Mouse (Mus musculus) CH12.LX (cell line): ENCODE data around the gene Emg1. TPM values are rescaled to one million over a fixed set of nuclear protein-coding genes. Genes with fewer than 3 reads are reported as not detected.

Source experiments
- DNase-seq: peaks from one replicate; pipeline ENCODE4 v3.0.0-alpha.2; 2013; ENCODE audit errors: extremely low read depth
- H3K27ac ChIP-seq: 2 replicates; pipeline ENCODE4 v1.5.1; 2012; ENCODE audit warnings: low read depth, mild to moderate bottlenecking, control low read depth, moderate library complexity; ENCODE audit not compliant: insufficient read depth
- H3K27me3 ChIP-seq: replicated peaks from 2 replicates; pipeline ENCODE3; 2012; ENCODE audit warnings: inconsistent platforms
- H3K36me3 ChIP-seq, 2 experiments: replicated peaks in 1 of 2; 2 replicates each; pipeline versions ENCODE3 to v1.6.1; 2012; ENCODE audit warnings: inconsistent platforms in 1 of 2, low read length in 1 of 2, mild to moderate bottlenecking in 1 of 2, mixed read lengths in 1 of 2, moderate library complexity in 1 of 2; ENCODE audit not compliant: control insufficient read depth in 1 of 2, insufficient read depth in 1 of 2
- H3K4me1 ChIP-seq, 2 experiments: 2 replicates each; pipeline ENCODE4 v1.6.1; 2012; ENCODE audit warnings: inconsistent platforms in 1 of 2, moderate library complexity in 1 of 2; ENCODE audit not compliant: insufficient read depth in 2 of 2, control insufficient read depth in 1 of 2
- H3K4me2 ChIP-seq: 2 replicates; pipeline ENCODE4 v1.6.1; 2012; ENCODE audit warnings: low read depth, mild to moderate bottlenecking, control low read depth; ENCODE audit not compliant: poor library complexity, insufficient read depth, severe bottlenecking
- H3K4me3 ChIP-seq, 3 experiments: fragments of 150-350 bp in 1 of 3; sonication (generic) in 1 of 3; replicated peaks in 1 of 3; 2 replicates each; pipeline versions ENCODE3 to v1.5.1; 2011 to 2012; ENCODE audit warnings: low read depth in 2 of 3, low read length in 2 of 3, mild to moderate bottlenecking in 2 of 3, moderate library complexity in 2 of 3, control low read depth in 1 of 3, improper control_type of control experiment in 1 of 3, inconsistent platforms in 1 of 3, mixed read lengths in 1 of 3; ENCODE audit not compliant: poor library complexity in 1 of 3
- H3K79me2 ChIP-seq: replicated peaks from 2 replicates; pipeline ENCODE4 v1.6.1; 2012; ENCODE audit warnings: mild to moderate bottlenecking, moderate library complexity; ENCODE audit not compliant: control insufficient read depth, poor library complexity, insufficient read depth, severe bottlenecking; ENCODE audit errors: extremely low read depth
- H3K9ac ChIP-seq: 2 replicates; pipeline ENCODE4 v1.6.1; 2012; ENCODE audit warnings: low read depth, mild to moderate bottlenecking, control low read depth, moderate library complexity; ENCODE audit not compliant: insufficient read depth
- H3K9me3 ChIP-seq: replicated peaks from 2 replicates; pipeline ENCODE3; 2012; ENCODE audit warnings: low read length, inconsistent platforms, mixed read lengths
- CHD1 ChIP-seq: IDR thresholded peaks from 2 replicates; pipeline ENCODE4 v1.6.1; 2012; ENCODE audit warnings: low read depth, low read length, improper control_type of control experiment, inconsistent platforms
- CHD2 ChIP-seq: IDR thresholded peaks from 2 replicates; pipeline ENCODE4 v1.6.1; 2011; ENCODE audit warnings: low read length, improper control_type of control experiment
- CTCF ChIP-seq, 2 experiments: IDR thresholded peaks in 1 of 2; conservative IDR thresholded peaks in 1 of 2; 2 replicates each; pipeline ENCODE4 v1.5.1; 2011 to 2012; ENCODE audit warnings: low read depth in 2 of 2, low read length in 2 of 2, improper control_type of control experiment in 1 of 2, inconsistent platforms in 1 of 2, mild to moderate bottlenecking in 1 of 2, moderate library complexity in 1 of 2
- E2F4 ChIP-seq: IDR thresholded peaks from 2 replicates; pipeline ENCODE4 v1.6.1; 2011; ENCODE audit warnings: low read depth, low read length, improper control_type of control experiment; ENCODE audit not compliant: insufficient replicate concordance
- ELF1 ChIP-seq: IDR thresholded peaks from 2 replicates; pipeline ENCODE4 v1.6.1; 2014; ENCODE audit warnings: low read depth, mild to moderate bottlenecking, inconsistent platforms, low read length, improper control_type of control experiment
- EP300 ChIP-seq: IDR thresholded peaks from 2 replicates; pipeline ENCODE4 v1.6.1; 2011; ENCODE audit warnings: low read length, improper control_type of control experiment
- ETS1 ChIP-seq: conservative IDR thresholded peaks from 2 replicates; pipeline ENCODE4 v1.6.1; 2012; ENCODE audit warnings: low read depth, mild to moderate bottlenecking, inconsistent platforms, low read length, improper control_type of control experiment, moderate library complexity
- GABPA ChIP-seq: IDR thresholded peaks from 2 replicates; pipeline ENCODE4 v1.6.1; 2012; ENCODE audit warnings: low read depth, low read length, improper control_type of control experiment, inconsistent platforms; ENCODE audit not compliant: insufficient replicate concordance
- HCFC1 ChIP-seq: IDR thresholded peaks from 2 replicates; pipeline ENCODE4 v1.6.1; 2012; ENCODE audit warnings: low read depth, mild to moderate bottlenecking, inconsistent platforms, low read length, improper control_type of control experiment
- IRF4 ChIP-seq: IDR thresholded peaks from 2 replicates; pipeline ENCODE4 v1.6.1; 2014; ENCODE audit warnings: low read depth, mild to moderate bottlenecking, inconsistent platforms, low read length, improper control_type of control experiment
- JUN ChIP-seq: IDR thresholded peaks from 2 replicates; pipeline ENCODE4 v1.6.1; 2011; ENCODE audit warnings: low read depth, mild to moderate bottlenecking, low read length, improper control_type of control experiment, moderate library complexity; ENCODE audit not compliant: insufficient read depth
- JUND ChIP-seq: conservative IDR thresholded peaks from 2 replicates; pipeline ENCODE4 v1.6.1; 2011; ENCODE audit warnings: low read depth, low read length, improper control_type of control experiment
- KAT2A ChIP-seq: IDR thresholded peaks from 2 replicates; pipeline ENCODE4 v1.6.1; 2012; ENCODE audit warnings: low read length, improper control_type of control experiment, inconsistent platforms; ENCODE audit not compliant: insufficient replicate concordance
- MAFK ChIP-seq: IDR thresholded peaks from 2 replicates; pipeline ENCODE4 v1.6.1; 2011; ENCODE audit warnings: low read length, improper control_type of control experiment; ENCODE audit not compliant: insufficient replicate concordance
- MAX ChIP-seq: IDR thresholded peaks from 2 replicates; pipeline ENCODE4 v1.6.1; 2011; ENCODE audit warnings: low read length, improper control_type of control experiment
- MAZ ChIP-seq: IDR thresholded peaks from 2 replicates; pipeline ENCODE4 v1.6.1; 2012; ENCODE audit warnings: low read depth, mild to moderate bottlenecking, inconsistent platforms, low read length, improper control_type of control experiment, moderate library complexity
- MEF2A ChIP-seq: IDR thresholded peaks from 2 replicates; pipeline ENCODE4 v1.6.1; 2014; ENCODE audit warnings: low read depth, mild to moderate bottlenecking, inconsistent platforms, low read length, improper control_type of control experiment, borderline replicate concordance
- MXI1 ChIP-seq: IDR thresholded peaks from 2 replicates; pipeline ENCODE4 v1.6.1; 2011; ENCODE audit warnings: mild to moderate bottlenecking, low read depth, low read length, improper control_type of control experiment
- MYC ChIP-seq: IDR thresholded peaks from 2 replicates; pipeline ENCODE4 v1.6.1; 2011; ENCODE audit warnings: low read depth, mild to moderate bottlenecking, improper control_type of control experiment, low read length
- NELFE ChIP-seq: IDR thresholded peaks from 2 replicates; pipeline ENCODE4 v1.6.1; 2011; ENCODE audit warnings: low read depth, low read length, improper control_type of control experiment
- NRF1 ChIP-seq: IDR thresholded peaks from 2 replicates; pipeline ENCODE4 v1.6.1; 2014; ENCODE audit warnings: low read depth, mild to moderate bottlenecking, inconsistent platforms, low read length, improper control_type of control experiment, moderate library complexity
- PAX5 ChIP-seq: IDR thresholded peaks from 2 replicates; pipeline ENCODE4 v1.6.1; 2012; ENCODE audit warnings: low read length, inconsistent platforms, mixed read lengths
- POLR2A ChIP-seq: IDR thresholded peaks from 2 replicates; pipeline ENCODE4 v1.6.1; 2011; ENCODE audit warnings: low read depth, mild to moderate bottlenecking, improper control_type of control experiment, low read length
- POLR2AphosphoS2 ChIP-seq: IDR thresholded peaks from 2 replicates; pipeline ENCODE4 v1.6.1; 2011; ENCODE audit warnings: low read depth, low read length, improper control_type of control experiment
- RCOR1 ChIP-seq: conservative IDR thresholded peaks from 2 replicates; pipeline ENCODE4 v1.6.1; 2012; ENCODE audit warnings: low read depth, mild to moderate bottlenecking, inconsistent platforms, low read length, improper control_type of control experiment
- SIN3A ChIP-seq: IDR thresholded peaks from 2 replicates; pipeline ENCODE4 v1.6.1; 2012; ENCODE audit warnings: low read length, improper control_type of control experiment, inconsistent platforms
- SMC3 ChIP-seq: IDR thresholded peaks from 2 replicates; pipeline ENCODE4 v1.6.1; 2011; ENCODE audit warnings: low read depth, low read length, improper control_type of control experiment
- TBP ChIP-seq: conservative IDR thresholded peaks from 2 replicates; pipeline ENCODE4 v1.6.1; 2011; ENCODE audit warnings: low read depth, low read length, improper control_type of control experiment
- TCF12 ChIP-seq: IDR thresholded peaks from 2 replicates; pipeline ENCODE4 v1.6.1; 2014; ENCODE audit warnings: low read depth, mild to moderate bottlenecking, inconsistent platforms, low read length, improper control_type of control experiment
- UBTF ChIP-seq: IDR thresholded peaks from 2 replicates; pipeline ENCODE4 v1.6.1; 2012; ENCODE audit warnings: low read depth, mild to moderate bottlenecking, inconsistent platforms, low read length, improper control_type of control experiment, moderate library complexity
- USF1 ChIP-seq: IDR thresholded peaks from 2 replicates; pipeline ENCODE4 v1.6.1; 2014; ENCODE audit warnings: low read depth, mild to moderate bottlenecking, inconsistent platforms, low read length, improper control_type of control experiment
- USF2 ChIP-seq: conservative IDR thresholded peaks from 2 replicates; pipeline ENCODE4 v1.6.1; 2011; ENCODE audit warnings: low read depth, low read length, improper control_type of control experiment
- ZC3H11A ChIP-seq: IDR thresholded peaks from 2 replicates; pipeline ENCODE4 v1.6.1; 2012; ENCODE audit warnings: low read depth, mild to moderate bottlenecking, inconsistent platforms, low read length, improper control_type of control experiment
- ZKSCAN1 ChIP-seq: IDR thresholded peaks from 2 replicates; pipeline ENCODE4 v1.6.1; 2012; ENCODE audit warnings: low read depth, inconsistent platforms, low read length, improper control_type of control experiment, borderline replicate concordance
- ZMIZ1 ChIP-seq: IDR thresholded peaks from 2 replicates; pipeline ENCODE4 v1.6.1; 2012; ENCODE audit warnings: low read depth, mild to moderate bottlenecking, inconsistent platforms, low read length, improper control_type of control experiment
- ZNF384 ChIP-seq: IDR thresholded peaks from 2 replicates; pipeline ENCODE4 v1.6.1; 2012; ENCODE audit warnings: low read depth, low read length, improper control_type of control experiment, inconsistent platforms
- dilution Hi-C: fragments of 300-500 bp; cut with MboI; formaldehyde crosslinking; loops from 2 replicates; pipeline ENCODE4 v1.14.3; 2020; ENCODE audit warnings: low sequenced_read_pairs; ENCODE audit not compliant: extremely low pct_unique_long_range_greater_than_20kb, extremely low pct_ligation_motif_present
- in situ Hi-C: fragments of 300-500 bp; cut with MboI; formaldehyde crosslinking; loops from 3 replicates; pipeline ENCODE4 v1.14.3; 2019; ENCODE audit warnings: low sequenced_read_pairs, low pct_ligation_motif_present, low pct_unique_long_range_greater_than_20kb, mixed read lengths
- polyA plus RNA-seq: library from polyadenylated mRNA; unstranded; fragments of >175 nt; gene quantifications from 2 replicates; pipeline ENCODE4 v1.2.1, GENCODE M21; 2012; ENCODE audit warnings: low read depth; ENCODE audit not compliant: insufficient read length
- total RNA-seq, 2 experiments: library from RNA; depleted of rRNA; stranded (reverse); fragments of 300-350 nt in 1 of 2; fragments of >200 nt in 1 of 2; gene quantifications; 2 replicates each; pipeline ENCODE4 v1.2.3; 2012 to 2014

The Emg1 gene
- 352 and 439 TPM in 2 replicates for total RNA-seq (2012; rRNA removed)
- total RNA-seq (2014; rRNA removed): 481 and 498 TPM in 2 replicates
- 301 and 408 TPM in 2 replicates for polyA plus RNA-seq

- Histone ChIP-seq H3K36me3 (peaks cover 50 to 68% of the 10 kb centered on the region in 2 experiments), H3K27me3 (no peaks in the 10 kb centered on the region), H3K9me3 (no peaks in the 10 kb centered on the region), H3K79me2 (peaks cover 76% of the 10 kb centered on the region), H3K4me3 (peak within 1 kb of the TSS; percentile 97 to 99 (median 97))
- dilution Hi-C loops (no loop called here), in situ Hi-C loops (no loop called here)
- peak; percentile 98 for DNase-seq
- TF ChIP-seq KAT2A (peak; percentile 97), JUN (no peak), MAX (peak; percentile 88), IRF4 (peak; percentile 80), NELFE (peak; percentile 89), USF2 (no peak), SMC3 (no peak), POLR2AphosphoS2 (peak; percentile 63; the same call in 1 of the 2 replicates), PAX5 (no peak), CTCF (conservative IDR thresholded peaks at IDR 0.05 in 1 of 2, IDR thresholded peaks at IDR 0.05 in 1 of 2; ENCODE audit: low read depth in 2 of 2, low read length in 2 of 2) (no peak), HCFC1 (peak; percentile 95), EP300 (no peak), USF1 (no peak), UBTF (peak; percentile 77), MAFK (no peak), SIN3A (peak; percentile 95), CHD2 (peak; percentile 85), NRF1 (peak; percentile 85), ZC3H11A (peak; percentile 52; the same call in 1 of the 2 replicates), MYC (peak; percentile 76), TBP (peak; percentile 90), ETS1 (peak; percentile 39; the same call in 1 of the 2 replicates), MEF2A (peak; percentile 73; the same call in 1 of the 2 replicates), TCF12 (peak; percentile 90), JUND (no peak), E2F4 (no peak), ZKSCAN1 (no peak), RCOR1 (peak; percentile 71; the same call in 1 of the 2 replicates), ZMIZ1 (peak; percentile 68; the same call in 1 of the 2 replicates), GABPA (peak; percentile 68; the same call in 1 of the 2 replicates), ELF1 (peak; percentile 95), POLR2A (peak; percentile 84), CHD1 (no peak; the same call in 1 of the 2 replicates), MAZ (peak; percentile 99), ZNF384 (peak; percentile 44; the same call in 1 of the 2 replicates), MXI1 (peak; percentile 93; the same call in 1 of the 2 replicates)
- TF ChIP-seq, all 38 proteins: peak for 24
- H3K4me2 ChIP-seq: peak within 1 kb of the TSS; percentile 87
- peak within 1 kb of the TSS; percentile 57 for H3K27ac ChIP-seq
- H3K4me1 ChIP-seq: peaks cover 26 to 62% of the 10 kb centered on the region in 2 experiments
- peak within 1 kb of the TSS; percentile 91 for H3K9ac ChIP-seq
Observed at GRCm38 (mm10) chr6:124711824-124712782, at the start of gene Emg1, which contains the start of gene Phb2. Gene Emg1, minus strand, starts transcription at chr6:124712178. Gene Phb2, plus strand, starts transcription at chr6:124712336.
